Mouse (Mus musculus) cerebellum, adult 2 months (tissue): ENCODE results near the gene Add3. TPM values are rescaled to one million over a fixed set of nuclear protein-coding genes. Genes with fewer than 3 reads are reported as not detected.
A peak's percentile ranks its signal among the peaks of the same experiment; 100 is the strongest.

Source experiments
- DNase-seq, 2 experiments: peaks; one replicate each; pipeline ENCODE4 v3.0.0; 2021
- H3K27ac ChIP-seq: fragments of 200-500 bp; 2 replicates; pipeline ENCODE4 v1.5.1; 2012; ENCODE audit warnings: low read length, control low read depth, inconsistent platforms; ENCODE audit not compliant: insufficient read depth
- H3K27me3 ChIP-seq: fragments of 200-500 bp; 2 replicates; pipeline ENCODE4 v1.6.1; 2012; ENCODE audit warnings: inconsistent platforms, mild to moderate bottlenecking, low read length, moderate library complexity; ENCODE audit not compliant: control insufficient read depth, insufficient read depth
- H3K4me1 ChIP-seq: fragments of 200-500 bp; 2 replicates; pipeline ENCODE4 v1.6.1; 2011; ENCODE audit warnings: low read length; ENCODE audit not compliant: control insufficient read depth, insufficient read depth
- H3K4me3 ChIP-seq: fragments of 200-500 bp; replicated peaks from 2 replicates; pipeline ENCODE3; 2011; ENCODE audit warnings: mild to moderate bottlenecking, low read depth, low read length, control low read depth; ENCODE audit not compliant: insufficient read depth
- CTCF ChIP-seq: fragments of 200-500 bp; IDR thresholded peaks from 2 replicates; pipeline ENCODE4 v1.5.1; 2011; ENCODE audit warnings: low read depth, mild to moderate bottlenecking, control low read depth, low read length, moderate library complexity, borderline replicate concordance; ENCODE audit not compliant: insufficient read depth
- POLR2A ChIP-seq: fragments of 200-500 bp; IDR thresholded peaks from 2 replicates; pipeline ENCODE4 v1.6.1; 2011; ENCODE audit warnings: low read length, control low read depth, borderline replicate concordance; ENCODE audit not compliant: insufficient read depth
- WGBS: fragments of 180-500 bp; shearing (Covaris S2); methylation state at CpG from one replicate; pipeline ENCODE4 v1.1.7; 2018; 5-methylcytosine and 5-hydroxymethylcytosine counted together
- polyA plus RNA-seq: library from polyadenylated mRNA; depleted of rRNA; stranded (reverse); fragments of >200 nt; gene quantifications from 2 replicates; pipeline ENCODE4 v1.2.3, GENCODE M21; 2012

Add3 gene
- polyA plus RNA-seq, 1 experiment = 80.2 TPM

DNA sequence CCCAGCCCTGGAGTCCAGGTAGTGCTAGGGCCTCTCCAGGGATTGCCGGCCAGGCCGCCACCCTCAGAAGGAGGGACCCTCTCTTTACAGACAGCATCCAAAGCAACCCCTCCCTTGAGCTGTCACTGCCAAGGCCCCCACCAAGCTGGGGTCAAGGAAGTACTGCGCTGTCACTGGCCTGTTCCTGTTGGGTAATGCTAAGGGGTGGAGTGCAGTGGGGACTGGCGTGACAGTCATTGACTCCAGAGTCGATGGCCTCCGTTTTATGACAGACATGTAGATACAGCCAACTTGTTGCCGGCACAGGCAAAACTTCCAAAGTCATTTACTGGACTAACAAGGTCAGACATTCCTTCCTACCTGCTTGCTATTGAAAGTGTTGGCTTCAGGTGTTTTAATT lies 110.8 kb downstream of the Add3 start:
- no peak for DNase-seq
- TF ChIP-seq POLR2A = no peak
- TF ChIP-seq CTCF = no peak
- WGBS = 89% methylated on average over 7 of the region's 7 CpGs
- Histone ChIP-seq H3K27ac (no peak overlapping the region), H3K27me3 (no peaks in the 10 kb centered on the region), H3K4me1 (no peaks in the 10 kb centered on the region), H3K4me3 (no peak overlapping the region)

DNA sequence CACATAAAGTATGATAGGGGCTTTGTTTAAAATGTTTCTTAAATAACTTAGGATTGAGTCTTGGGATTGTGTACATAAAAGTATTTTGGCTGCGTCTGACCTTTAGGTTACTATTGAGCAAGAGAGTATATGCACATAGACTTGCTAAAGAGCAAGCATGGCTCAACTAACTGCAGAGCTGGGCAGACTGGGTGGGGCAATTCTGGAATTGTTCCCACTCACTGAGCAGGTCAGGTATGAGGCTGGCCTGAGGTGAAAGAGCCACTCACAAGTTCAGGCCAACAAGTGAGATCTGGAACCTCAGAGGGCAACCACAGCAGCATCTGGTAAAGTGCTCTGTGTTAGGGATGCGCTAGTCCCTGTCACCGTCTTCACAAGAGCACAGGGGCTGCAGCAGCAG lies 111.4 kb downstream of the Add3 start:
- Histone ChIP-seq H3K4me3 (no peak overlapping the region), H3K4me1 (no peaks in the 10 kb centered on the region), H3K27me3 (no peaks in the 10 kb centered on the region), H3K27ac (no peak overlapping the region)
- DNase-seq = no peak
- no peak for TF ChIP-seq CTCF
- no peak for TF ChIP-seq POLR2A
- 94% methylated on average over 3 of the region's 3 CpGs for WGBS

DNA sequence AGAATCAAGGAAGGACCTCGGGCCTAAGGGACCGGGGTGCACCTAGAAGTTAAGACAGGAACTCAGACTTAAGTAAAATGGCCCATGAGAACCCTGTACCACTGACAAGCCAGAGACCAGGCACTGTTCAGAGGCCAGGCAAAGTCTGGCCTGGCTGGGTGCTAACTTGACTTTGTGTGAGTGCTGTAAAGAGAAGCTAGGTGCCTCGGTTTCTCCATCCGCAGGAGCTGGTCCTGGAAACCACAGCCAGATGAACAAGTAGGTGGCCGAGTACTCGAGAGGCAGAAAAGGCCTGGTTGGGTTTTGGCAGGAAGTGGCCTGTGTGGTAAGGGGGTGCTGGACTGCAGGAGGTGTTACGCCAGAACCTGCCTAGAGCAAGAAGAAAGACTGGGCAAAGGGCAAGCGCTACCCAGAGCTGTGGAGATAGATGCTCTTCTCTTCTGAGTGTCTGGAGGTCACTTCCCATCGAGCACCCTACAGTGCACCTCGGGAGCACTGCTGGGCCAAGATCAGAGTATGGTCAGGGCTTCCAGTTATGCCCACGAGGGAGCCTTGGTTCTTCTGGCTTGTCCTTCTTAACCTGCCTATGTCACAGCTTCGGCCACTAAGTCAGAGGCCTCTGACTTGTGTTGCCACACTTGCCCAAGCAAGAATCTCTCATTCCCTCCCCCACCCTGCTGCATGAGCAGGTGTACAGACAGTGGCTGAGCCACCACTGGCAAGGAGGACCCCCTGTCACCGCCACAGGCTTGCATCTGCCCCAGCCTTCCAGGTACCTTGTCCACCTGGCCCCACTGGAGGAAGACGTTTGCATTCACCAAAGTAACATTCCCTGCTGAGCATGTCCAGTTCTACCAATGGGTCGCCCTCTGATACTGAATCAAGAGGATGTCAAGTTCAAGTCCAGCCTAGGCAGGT lies 112.1 kb downstream of the Add3 start:
- 80% methylated on average over 15 of the region's 15 CpGs for WGBS
- TF ChIP-seq POLR2A = no peak
- TF ChIP-seq CTCF = no peak
- Histone ChIP-seq H3K4me3 (no peak overlapping the region), H3K27ac (no peak overlapping the region), H3K4me1 (no peaks in the 10 kb centered on the region), H3K27me3 (no peaks in the 10 kb centered on the region)
- no peak for DNase-seq

DNA sequence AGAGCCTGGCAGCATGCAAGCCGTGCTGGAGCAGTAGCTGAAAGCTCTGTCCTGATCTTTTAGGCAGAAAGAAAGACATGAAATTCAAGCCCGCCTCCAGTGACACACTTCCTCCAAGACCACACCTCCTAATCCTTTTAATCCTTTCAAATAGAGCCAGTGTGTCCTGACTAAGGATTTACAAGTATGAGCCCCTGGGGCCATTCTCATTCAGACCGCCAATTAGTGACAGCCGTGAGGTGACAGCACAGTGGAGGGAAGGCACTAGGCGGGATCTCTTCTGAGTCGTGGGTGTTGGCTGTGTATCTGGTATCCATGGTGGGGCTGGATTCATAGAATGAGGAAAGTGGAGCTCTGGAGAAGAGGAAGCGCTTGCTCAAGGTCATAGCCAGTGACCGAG lies 116.1 kb downstream of the Add3 start:
- 89% methylated on average over 8 of the region's 8 CpGs for WGBS
- H3K4me3 ChIP-seq = no peak overlapping the region
- H3K27me3 ChIP-seq = no peaks in the 10 kb centered on the region
- TF ChIP-seq POLR2A (no peak), CTCF (no peak)
- no peak for DNase-seq
- peaks cover 30% of the 10 kb centered on the region for H3K4me1 ChIP-seq
- no peak overlapping the region for H3K27ac ChIP-seq

DNA sequence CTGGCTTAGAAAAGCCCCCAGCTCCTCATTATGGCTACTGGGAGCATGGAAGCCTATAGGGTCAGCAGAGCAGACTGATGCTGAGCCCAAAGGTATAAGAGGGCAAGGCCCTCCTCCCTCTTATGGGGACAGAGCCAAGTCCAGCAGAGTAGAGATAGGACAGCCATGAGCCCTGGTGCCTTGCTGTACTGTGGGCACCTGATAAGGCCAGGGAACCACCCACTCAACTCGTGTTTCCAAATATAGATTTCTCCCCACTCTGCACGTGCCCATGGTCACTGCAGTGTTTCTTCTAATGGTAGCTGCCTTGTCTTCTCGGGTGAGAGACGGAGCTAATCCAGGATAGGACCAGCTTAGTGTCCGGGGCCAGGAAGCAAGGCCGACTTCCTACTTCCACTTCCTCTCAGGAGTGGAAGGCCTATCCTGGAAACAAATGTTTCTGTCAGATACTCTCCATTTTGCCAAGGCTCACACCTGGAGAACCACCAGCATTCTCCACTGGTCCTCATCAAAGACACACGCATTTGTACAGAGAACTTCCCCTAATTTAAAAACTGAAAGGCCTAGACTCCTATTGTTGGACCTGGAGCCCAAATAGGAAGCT lies 116.8 kb downstream of the Add3 start:
- Histone ChIP-seq H3K27ac (no peak overlapping the region), H3K4me3 (no peak overlapping the region), H3K27me3 (no peaks in the 10 kb centered on the region), H3K4me1 (peaks cover 30% of the 10 kb centered on the region)
- WGBS = 69% methylated on average over 7 of the region's 7 CpGs
- no peak for TF ChIP-seq POLR2A
- TF ChIP-seq CTCF = no peak
- DNase-seq = no peak

DNA sequence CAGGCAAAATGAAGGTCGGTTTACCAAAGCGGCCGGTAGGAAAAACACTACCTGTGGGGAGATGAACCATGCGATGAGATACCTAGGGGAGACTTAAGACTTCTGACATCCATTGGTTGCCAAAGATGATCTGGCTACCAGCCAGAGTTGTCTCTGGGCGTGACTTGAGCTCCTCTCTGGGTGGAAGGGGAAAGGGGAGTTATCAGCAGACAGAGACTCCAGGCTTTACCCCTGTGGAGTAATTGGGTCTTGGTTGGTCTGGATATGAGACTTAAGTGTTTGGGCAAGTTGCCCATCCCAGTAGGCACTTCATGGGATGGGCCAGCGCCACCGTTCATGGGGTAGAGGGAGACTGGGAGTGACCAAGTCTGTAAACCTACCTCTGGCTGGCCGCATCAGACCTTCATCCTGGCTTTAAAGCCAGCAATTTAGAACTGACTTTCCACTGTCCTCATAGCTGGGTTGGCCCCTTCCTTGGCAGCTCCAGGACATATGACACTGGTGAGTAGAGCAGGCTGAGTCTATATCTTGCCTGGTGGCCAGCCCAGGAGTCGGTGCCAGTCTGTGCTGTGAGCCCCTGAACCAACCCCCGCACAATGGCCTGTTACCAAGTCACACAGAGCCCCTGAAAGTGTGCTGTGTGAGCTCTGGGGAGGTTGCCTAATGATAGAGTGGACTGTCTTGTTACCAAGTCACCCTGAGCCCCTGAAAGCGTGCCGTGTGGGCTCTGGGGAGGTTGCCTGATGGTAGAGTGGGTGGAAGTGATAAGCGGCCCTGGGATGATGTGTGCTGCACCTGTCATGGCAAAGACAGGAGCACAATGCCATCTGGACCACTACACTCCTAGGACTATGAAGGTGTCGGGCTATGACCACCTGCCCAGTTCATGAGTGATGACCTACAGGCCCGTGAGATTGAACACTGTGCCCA lies 117.7 kb downstream of the Add3 start:
- WGBS = 35% methylated on average over 15 of the region's 15 CpGs
- Histone ChIP-seq H3K4me3 (no peak overlapping the region), H3K27ac (no peak overlapping the region), H3K4me1 (peaks cover 30% of the 10 kb centered on the region), H3K27me3 (no peaks in the 10 kb centered on the region)
- peak in 1 of 2 experiments; percentile 30 for DNase-seq
- no peak for TF ChIP-seq CTCF
- TF ChIP-seq POLR2A = no peak

DNA sequence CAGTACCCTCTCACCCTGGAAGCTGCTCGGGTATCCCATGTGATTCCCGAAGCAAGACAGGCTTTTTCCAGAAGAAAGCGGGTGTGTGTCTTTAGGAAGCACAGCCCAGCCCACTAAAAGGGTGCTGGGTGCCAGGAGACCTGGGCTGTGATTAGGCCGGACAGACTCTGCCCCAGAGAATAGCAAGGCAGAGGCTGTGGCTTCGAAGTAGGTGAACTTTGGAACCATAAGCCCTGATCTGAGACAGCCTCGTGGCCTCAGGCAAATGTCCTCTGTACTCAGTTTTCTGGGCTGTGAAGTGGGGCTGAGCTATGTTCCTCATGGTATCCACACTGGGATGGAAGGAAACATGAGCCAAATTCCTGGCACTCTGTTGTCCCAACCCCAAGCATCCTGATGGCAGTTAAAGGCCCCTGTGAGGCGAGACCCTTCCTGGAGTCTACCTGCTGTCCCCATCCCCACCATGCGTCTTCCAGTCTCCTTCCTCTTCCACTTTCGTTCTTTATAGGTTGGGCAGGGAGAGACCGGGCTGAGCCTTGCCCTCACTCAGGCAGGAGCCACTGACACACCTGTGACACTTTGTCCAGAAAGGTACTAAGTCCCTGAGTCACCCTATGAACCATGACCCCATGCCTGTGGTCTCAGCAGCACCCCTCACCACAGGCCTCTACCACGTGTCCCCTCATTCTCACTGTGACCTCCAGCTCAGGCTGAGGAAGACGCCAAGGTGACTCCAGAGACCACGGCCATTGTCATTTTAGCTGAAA lies 118.7 kb downstream of the Add3 start:
- no peak overlapping the region for H3K4me3 ChIP-seq
- no peak for TF ChIP-seq CTCF
- TF ChIP-seq POLR2A = no peak
- no peak overlapping the region for H3K27ac ChIP-seq
- H3K27me3 ChIP-seq = no peaks in the 10 kb centered on the region
- H3K4me1 ChIP-seq = peaks cover 30% of the 10 kb centered on the region
- 71% methylated on average over 13 of the region's 13 CpGs for WGBS
- no peak for DNase-seq
